Mouse (Mus musculus) neural tube, embryonic 15.5 days (tissue): Measurements from ENCODE around the gene Nfx1. TPM values are rescaled to one million over a fixed set of nuclear protein-coding genes. Genes with fewer than 3 reads are reported as not detected.

ENCODE experiments used
- ATAC-seq: fragments of 200-750 bp; cut with Nextera tagmentation; 2 replicates; pipeline ENCODE4 v1.8.0; 2017; ENCODE audit warnings: mild to moderate bottlenecking, moderate TSS enrichment, moderate library complexity; ENCODE audit not compliant: low FRiP score
- H3K27ac ChIP-seq: fragments of 300-500 bp; sonication (generic); replicated peaks from 2 replicates; pipeline ENCODE4 v1.5.1; 2015; ENCODE audit warnings: mild to moderate bottlenecking, inconsistent platforms
- H3K27me3 ChIP-seq: fragments of 300-500 bp; sonication (generic); replicated peaks from 2 replicates; pipeline ENCODE4 v1.6.1; 2015; ENCODE audit warnings: inconsistent platforms
- H3K36me3 ChIP-seq: fragments of 300-500 bp; sonication (generic); 2 replicates; pipeline ENCODE4 v1.6.1; 2015; ENCODE audit warnings: inconsistent platforms
- H3K4me1 ChIP-seq: fragments of 300-500 bp; sonication (generic); 2 replicates; pipeline ENCODE4 v1.6.1; 2015; ENCODE audit warnings: inconsistent platforms
- H3K4me2 ChIP-seq: fragments of 300-500 bp; sonication (generic); 2 replicates; pipeline ENCODE4 v1.6.1; 2015; ENCODE audit warnings: inconsistent platforms, mild to moderate bottlenecking, moderate library complexity
- H3K4me3 ChIP-seq: fragments of 300-500 bp; sonication (generic); replicated peaks from 2 replicates; pipeline ENCODE4 v1.5.1; 2015; ENCODE audit warnings: mild to moderate bottlenecking, inconsistent platforms
- H3K9ac ChIP-seq: fragments of 300-500 bp; sonication (generic); replicated peaks from 2 replicates; pipeline ENCODE4 v1.6.1; 2015; ENCODE audit warnings: mild to moderate bottlenecking, inconsistent platforms
- H3K9me3 ChIP-seq: fragments of 300-500 bp; sonication (generic); replicated peaks from 2 replicates; pipeline ENCODE4 v1.6.1; 2016; ENCODE audit warnings: inconsistent platforms
- WGBS: fragments of 180-500 bp; shearing (Covaris S2); methylation state at CpG from one replicate; pipeline ENCODE4 v1.1.7; 2015; ENCODE audit warnings: mixed read lengths; 5-methylcytosine and 5-hydroxymethylcytosine counted together
- polyA plus RNA-seq: library from polyadenylated mRNA; unstranded; fragments of >200 nt; fragmentation: Nextera tagmentation; extraction: Ambion mirVana; gene quantifications from 2 replicates; pipeline ENCODE4 v1.2.1, GENCODE M21; 2015

Nfx1 gene
- polyA plus RNA-seq, 1 experiment from 2014 or later = 95.2 TPM

DNA sequence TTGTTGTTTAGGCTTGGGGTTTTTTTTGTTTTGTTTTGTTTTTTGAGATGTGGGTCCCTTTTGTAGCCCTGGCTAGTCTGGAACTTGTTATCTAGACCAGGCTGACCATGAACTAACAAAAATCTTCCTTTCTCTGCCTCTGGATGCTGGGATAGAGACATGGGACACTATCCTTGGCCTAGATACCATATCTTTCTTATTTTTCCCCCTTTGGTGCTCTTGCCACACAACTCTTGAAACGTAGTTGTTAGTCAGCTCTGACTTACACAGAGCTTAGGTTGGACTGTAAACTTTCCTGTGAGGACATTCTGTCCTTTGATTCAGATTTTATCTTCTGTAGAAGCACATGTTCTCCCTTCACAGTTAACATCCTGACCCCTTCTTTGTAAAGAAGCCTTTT is 8.7 kb downstream of the Nfx1 start:
- H3K27ac ChIP-seq = no peak overlapping the region
- H3K4me2 ChIP-seq = no peak overlapping the region
- no peak for ATAC-seq
- no peaks in the 10 kb centered on the region for H3K27me3 ChIP-seq
- no peak overlapping the region for H3K9ac ChIP-seq
- 90% methylated on average over 1 of the region's 1 CpGs for WGBS
- H3K36me3 ChIP-seq = peaks cover 53% of the 10 kb centered on the region
- H3K9me3 ChIP-seq = no peaks in the 10 kb centered on the region
- H3K4me1 ChIP-seq = no peaks in the 10 kb centered on the region; the same call in 1 of the 2 replicates
- no peak overlapping the region for H3K4me3 ChIP-seq

DNA sequence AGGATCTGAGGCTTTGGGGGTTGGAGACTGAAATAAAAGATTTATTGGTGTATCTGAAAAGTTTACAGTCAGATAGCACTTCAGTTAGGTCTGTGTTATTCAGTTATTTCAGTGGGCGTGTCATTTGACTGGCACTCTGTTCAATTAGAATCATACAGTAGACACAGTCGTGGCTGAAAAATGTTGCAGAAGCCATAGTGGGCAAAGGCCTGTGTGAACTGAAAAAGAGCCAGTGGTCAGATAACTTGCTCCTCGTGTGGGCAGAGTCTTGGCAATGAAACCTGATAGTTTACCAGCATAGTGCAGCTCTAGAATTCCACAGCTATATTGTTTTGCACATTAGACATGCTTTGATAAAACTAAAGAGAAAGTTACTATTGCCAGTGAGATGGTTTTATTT is 11.8 kb downstream of the Nfx1 start:
- Histone ChIP-seq H3K9ac (no peak overlapping the region), H3K36me3 (peaks cover 66% of the 10 kb centered on the region), H3K27ac (no peak overlapping the region), H3K4me1 (no peaks in the 10 kb centered on the region; the same call in 1 of the 2 replicates), H3K9me3 (no peaks in the 10 kb centered on the region), H3K4me3 (no peak overlapping the region), H3K4me2 (no peak overlapping the region), H3K27me3 (no peaks in the 10 kb centered on the region)
- no peak for ATAC-seq
- 72% methylated on average over 3 of the region's 3 CpGs for WGBS

- H3K9ac ChIP-seq = no peak overlapping the region
These were observed 13.0 kb downstream of the Nfx1 start for GRCm38 (mm10) chr4:40983686-40984085.

GRCm38 (mm10) chr4:40989633-40990032 is 18.9 kb downstream of the Nfx1 start:
- no peak overlapping the region for H3K27ac ChIP-seq
- H3K9ac ChIP-seq = no peak overlapping the region
- peaks cover 87% of the 10 kb centered on the region for H3K36me3 ChIP-seq
- no peaks in the 10 kb centered on the region for H3K27me3 ChIP-seq
- H3K9me3 ChIP-seq = no peaks in the 10 kb centered on the region
- H3K4me3 ChIP-seq = no peak overlapping the region
- ATAC-seq = no peak
- H3K4me2 ChIP-seq = no peak overlapping the region
- no peaks in the 10 kb centered on the region for H3K4me1 ChIP-seq
- 90% methylated on average over 6 of the region's 6 CpGs for WGBS

More at GRCm38 (mm10) chr4:40983686-40984085, 13.0 kb downstream of the Nfx1 start:
- no peak for ATAC-seq
- 92% methylated on average over 1 of the region's 1 CpGs for WGBS
- Histone ChIP-seq H3K4me1 (no peaks in the 10 kb centered on the region; the same call in 1 of the 2 replicates), H3K4me2 (no peak overlapping the region), H3K36me3 (peaks cover 65% of the 10 kb centered on the region), H3K27me3 (no peaks in the 10 kb centered on the region), H3K27ac (no peak overlapping the region), H3K9me3 (no peaks in the 10 kb centered on the region), H3K4me3 (no peak overlapping the region)

DNA sequence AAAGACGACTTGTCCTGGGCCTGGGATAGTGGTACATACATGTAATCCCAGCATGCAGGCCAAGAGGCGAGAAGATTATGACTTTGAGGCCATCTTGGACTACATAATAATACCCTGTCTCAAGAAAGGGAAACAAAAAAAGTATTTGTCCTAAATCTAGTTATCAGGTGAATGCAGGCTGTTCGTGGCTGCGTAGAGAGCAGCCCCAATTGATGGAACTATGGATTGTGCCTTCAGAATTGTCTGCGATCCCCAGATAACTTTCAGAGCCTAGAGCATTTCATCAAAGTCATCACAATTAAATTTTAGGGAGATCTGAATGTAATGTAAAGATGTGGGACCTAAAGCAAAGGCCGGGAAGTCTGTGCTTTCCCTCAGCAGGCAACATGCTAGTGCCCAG is 25.6 kb downstream of the Nfx1 start:
- no peak overlapping the region for H3K27ac ChIP-seq
- H3K36me3 ChIP-seq = peaks cover 91% of the 10 kb centered on the region
- H3K27me3 ChIP-seq = no peaks in the 10 kb centered on the region
- 94% methylated on average over 6 of the region's 6 CpGs for WGBS
- no peak overlapping the region for H3K4me2 ChIP-seq
- H3K4me3 ChIP-seq = no peak overlapping the region
- no peaks in the 10 kb centered on the region for H3K9me3 ChIP-seq
- no peak overlapping the region for H3K9ac ChIP-seq
- no peaks in the 10 kb centered on the region for H3K4me1 ChIP-seq
- ATAC-seq = no peak

DNA sequence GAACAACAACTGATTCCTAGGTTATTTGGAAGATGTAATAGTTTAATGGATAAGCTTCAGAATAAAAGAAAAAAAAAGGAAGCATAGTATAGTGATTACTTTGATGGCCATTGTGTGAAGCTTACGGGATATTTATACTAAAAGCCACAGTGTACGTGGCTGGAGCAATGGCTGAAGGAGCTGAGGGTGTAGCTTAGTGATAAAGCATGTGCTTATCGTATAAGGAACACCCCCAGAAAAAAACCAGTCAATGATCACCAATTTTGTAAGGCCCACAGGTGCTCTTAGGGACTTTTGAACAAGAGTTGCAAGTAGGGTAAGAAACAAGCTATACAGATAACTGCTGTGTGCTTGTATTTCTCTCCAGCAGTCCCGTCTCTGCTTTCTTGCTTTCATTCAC is 27.2 kb downstream of the Nfx1 start:
- Histone ChIP-seq H3K4me1 (no peaks in the 10 kb centered on the region), H3K4me3 (no peak overlapping the region), H3K4me2 (no peak overlapping the region), H3K36me3 (peaks cover 90% of the 10 kb centered on the region), H3K9ac (no peak overlapping the region), H3K9me3 (no peaks in the 10 kb centered on the region), H3K27ac (no peak overlapping the region), H3K27me3 (no peaks in the 10 kb centered on the region)
- ATAC-seq = no peak
- 99% methylated on average over 4 of the region's 4 CpGs for WGBS

GRCm38 (mm10) chr4:41000271-41000670 is 29.6 kb downstream of the Nfx1 start:
- Histone ChIP-seq H3K4me2 (no peak overlapping the region), H3K9ac (no peak overlapping the region), H3K9me3 (no peaks in the 10 kb centered on the region), H3K4me1 (no peaks in the 10 kb centered on the region), H3K27me3 (no peaks in the 10 kb centered on the region), H3K27ac (no peak overlapping the region), H3K36me3 (peaks cover 92% of the 10 kb centered on the region), H3K4me3 (no peak overlapping the region)
- no peak for ATAC-seq
- WGBS = 86% methylated on average over 1 of the region's 1 CpGs

GRCm38 (mm10) chr4:41000842-41001639 is 30.3 kb downstream of the Nfx1 start:
- H3K4me2 ChIP-seq = no peak overlapping the region
- no peak for ATAC-seq
- no peaks in the 10 kb centered on the region for H3K4me1 ChIP-seq
- WGBS = 89% methylated on average over 9 of the region's 9 CpGs
- H3K9ac ChIP-seq = no peak overlapping the region
- no peaks in the 10 kb centered on the region for H3K9me3 ChIP-seq
- no peaks in the 10 kb centered on the region for H3K27me3 ChIP-seq
- peaks cover 87% of the 10 kb centered on the region for H3K36me3 ChIP-seq
- H3K27ac ChIP-seq = no peak overlapping the region
- no peak overlapping the region for H3K4me3 ChIP-seq

GRCm38 (mm10) chr4:41013351-41013750 is 42.6 kb downstream of the Nfx1 start:
- 96% methylated on average over 3 of the region's 3 CpGs for WGBS
- Histone ChIP-seq H3K27me3 (no peaks in the 10 kb centered on the region), H3K4me2 (no peak overlapping the region), H3K9me3 (no peaks in the 10 kb centered on the region), H3K4me1 (no peaks in the 10 kb centered on the region), H3K27ac (no peak overlapping the region), H3K36me3 (peaks cover 79% of the 10 kb centered on the region), H3K9ac (no peak overlapping the region), H3K4me3 (no peak overlapping the region)
- no peak for ATAC-seq

- Histone ChIP-seq H3K27me3 (no peaks in the 10 kb centered on the region), H3K9me3 (no peaks in the 10 kb centered on the region), H3K4me2 (no peak overlapping the region), H3K4me3 (no peak overlapping the region), H3K4me1 (no peaks in the 10 kb centered on the region), H3K9ac (no peak overlapping the region), H3K36me3 (peaks cover 69% of the 10 kb centered on the region), H3K27ac (no peak overlapping the region)
- no peak for ATAC-seq
- 96% methylated on average over 5 of the region's 5 CpGs for WGBS
These were observed 45.1 kb downstream of the Nfx1 start for GRCm38 (mm10) chr4:41015798-41016197.

DNA sequence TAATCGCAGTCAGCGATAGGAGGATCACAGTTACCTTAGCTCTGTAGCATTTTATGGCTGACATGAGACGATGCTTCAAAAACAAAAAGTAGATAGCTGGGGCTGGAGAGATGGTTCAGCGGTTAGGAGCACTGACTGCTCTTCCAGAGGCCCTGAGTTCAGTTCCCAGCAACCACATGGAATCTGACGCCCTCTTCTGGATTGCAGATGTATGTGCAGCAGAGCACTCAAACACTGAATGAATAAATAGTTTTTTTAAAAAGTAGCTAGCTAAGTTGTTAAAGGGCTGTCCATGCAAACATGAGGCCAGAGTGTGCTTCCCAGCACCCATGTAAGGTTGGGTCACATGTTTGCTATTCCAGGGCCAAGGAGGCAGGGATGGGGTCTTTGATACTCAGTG is 50.4 kb downstream of the Nfx1 start:
- Histone ChIP-seq H3K27ac (no peak overlapping the region), H3K9me3 (no peaks in the 10 kb centered on the region), H3K9ac (no peak overlapping the region), H3K4me3 (no peak overlapping the region), H3K27me3 (no peaks in the 10 kb centered on the region), H3K36me3 (peaks cover 71% of the 10 kb centered on the region), H3K4me2 (no peak overlapping the region), H3K4me1 (no peaks in the 10 kb centered on the region)
- ATAC-seq = no peak
- 93% methylated on average over 5 of the region's 5 CpGs for WGBS

DNA sequence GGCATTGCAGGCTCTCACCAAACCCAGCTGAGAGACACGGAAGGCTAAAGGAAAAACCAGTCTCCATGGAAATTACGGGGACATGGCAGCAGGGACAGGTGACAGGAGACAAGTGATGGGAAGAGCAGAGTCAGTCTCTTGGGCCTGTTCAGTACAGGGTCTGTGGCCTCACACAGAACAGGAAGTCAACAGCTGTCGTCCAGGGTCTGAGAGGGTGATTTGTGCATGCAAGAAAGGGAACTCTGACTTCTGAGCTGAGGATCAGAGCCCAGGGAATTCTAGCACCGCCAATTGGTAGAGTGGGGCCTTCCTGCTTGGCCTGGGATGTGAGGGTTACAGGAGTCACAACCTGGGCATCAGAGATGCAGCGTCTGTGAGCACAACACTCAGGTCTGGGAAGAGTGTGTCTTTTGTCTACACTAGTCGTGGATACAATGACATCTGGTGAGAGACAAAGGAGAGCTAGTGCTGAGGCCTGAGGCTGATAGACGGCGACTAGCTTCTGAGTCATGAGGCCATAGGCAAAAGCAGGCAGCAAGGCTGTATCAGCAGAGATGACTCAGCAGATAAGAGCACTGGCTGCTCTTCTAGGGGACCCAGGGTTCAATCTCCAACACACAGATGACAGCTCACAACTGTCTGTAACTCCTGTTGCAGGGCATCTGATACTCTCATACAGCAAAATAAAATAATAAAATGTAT is 55.5 kb downstream of the Nfx1 start:
- Histone ChIP-seq H3K27ac (no peak overlapping the region), H3K4me2 (no peak overlapping the region), H3K9ac (no peak overlapping the region), H3K9me3 (no peaks in the 10 kb centered on the region), H3K4me1 (no peaks in the 10 kb centered on the region), H3K4me3 (no peak overlapping the region), H3K27me3 (no peaks in the 10 kb centered on the region), H3K36me3 (peaks cover 53% of the 10 kb centered on the region)
- no peak for ATAC-seq
- 56% methylated on average over 8 of the region's 8 CpGs for WGBS
